Mouse (Mus musculus): ENCODE data around the gene 4930558K02Rik.

DNA sequence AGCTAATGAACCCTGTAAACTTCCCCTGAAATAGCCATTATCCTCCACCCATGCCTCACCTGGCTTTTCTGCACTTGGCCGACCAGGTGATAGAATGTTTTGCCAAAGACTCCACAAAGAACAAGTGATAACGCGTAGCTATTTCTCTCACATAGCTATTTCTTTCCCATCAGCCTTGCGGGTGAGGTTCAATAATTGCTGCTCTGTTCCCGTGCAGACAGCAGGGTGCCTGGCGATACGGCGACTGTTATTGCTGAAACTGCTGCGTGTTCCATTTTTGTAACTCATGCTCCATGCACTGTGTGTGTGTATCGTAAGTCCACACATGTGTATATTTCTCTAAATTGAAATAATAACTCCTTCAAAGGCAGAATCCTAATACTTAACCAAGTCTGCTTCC lies 47.6 kb downstream of the 4930558K02Rik start:
- no peak for TF ChIP-seq POLR2A (IDR thresholded peaks at IDR 0.05; ENCODE audit: insufficient read length, low read depth)
- no peak for TF ChIP-seq SRF (IDR thresholded peaks at IDR 0.05; ENCODE audit: control insufficient read depth, insufficient read length, low read depth)
- no peak for TF ChIP-seq POLR2AphosphoS2 (IDR thresholded peaks at IDR 0.05; ENCODE audit: insufficient read length, low read depth)
- no peak for TF ChIP-seq CEBPB (IDR thresholded peaks at IDR 0.05; ENCODE audit: insufficient read depth, poor library complexity, severe bottlenecking)
- no peak for TF ChIP-seq MYOG (IDR thresholded peaks at IDR 0.05; ENCODE audit: control insufficient read depth in 1 of 3, insufficient read depth in 1 of 3, insufficient read length in 2 of 3, low read depth in 2 of 3)
- TF ChIP-seq USF1 (IDR thresholded peaks at IDR 0.05; ENCODE audit: low read depth): no peak
- TF ChIP-seq MAX (IDR thresholded peaks at IDR 0.05; ENCODE audit: low read depth): no peak
- TF ChIP-seq TCF12 (IDR thresholded peaks at IDR 0.05; ENCODE audit: insufficient read depth, poor library complexity, severe bottlenecking): no peak
- no peak for TF ChIP-seq REST (IDR thresholded peaks at IDR 0.05; ENCODE audit: insufficient read depth, insufficient read length)
- TF ChIP-seq MYOD1 (IDR thresholded peaks at IDR 0.05; ENCODE audit: control insufficient read depth in 1 of 3, insufficient read length in 2 of 3, low read depth in 2 of 3): no peak
